Mouse (Mus musculus) liver, embryonic 13.5 days (tissue): ENCODE results near the gene Rab4b. TPM values are rescaled to one million over a fixed set of nuclear protein-coding genes. Genes with fewer than 3 reads are reported as not detected.

Source experiments
- ATAC-seq: fragments of 200-750 bp; cut with Nextera tagmentation; 2 replicates; pipeline ENCODE4 v1.8.0; 2017; ENCODE audit warnings: low read depth, mild to moderate bottlenecking, moderate number of reproducible peaks, moderate library complexity
- DNase-seq: peaks from one replicate; pipeline ENCODE4 v3.0.0; 2022
- H3K27ac ChIP-seq: fragments of 300-500 bp; sonication (generic); 2 replicates; pipeline ENCODE4 v1.5.1; 2015; ENCODE audit warnings: moderate library complexity, mild to moderate bottlenecking, inconsistent platforms
- H3K27me3 ChIP-seq: fragments of 300-500 bp; sonication (generic); 2 replicates; pipeline ENCODE4 v1.6.1; 2015; ENCODE audit warnings: mild to moderate bottlenecking, inconsistent platforms
- H3K36me3 ChIP-seq: fragments of 300-500 bp; sonication (generic); 2 replicates; pipeline ENCODE4 v1.6.1; 2015; ENCODE audit warnings: mild to moderate bottlenecking, inconsistent platforms
- H3K4me1 ChIP-seq: fragments of 300-500 bp; sonication (generic); replicated peaks from 2 replicates; pipeline ENCODE4 v1.6.1; 2015; ENCODE audit warnings: inconsistent platforms
- H3K4me2 ChIP-seq: fragments of 300-500 bp; sonication (generic); 2 replicates; pipeline ENCODE4 v1.6.1; 2015; ENCODE audit warnings: inconsistent platforms, mild to moderate bottlenecking, moderate library complexity
- H3K4me3 ChIP-seq: fragments of 300-500 bp; sonication (generic); replicated peaks from 2 replicates; pipeline ENCODE4 v1.5.1; 2015; ENCODE audit warnings: mild to moderate bottlenecking, inconsistent platforms
- H3K9ac ChIP-seq: fragments of 300-500 bp; sonication (generic); 2 replicates; pipeline ENCODE4 v1.6.1; 2015; ENCODE audit warnings: mild to moderate bottlenecking, inconsistent platforms
- H3K9me3 ChIP-seq: fragments of 300-500 bp; sonication (generic); replicated peaks from 2 replicates; pipeline ENCODE4 v1.6.1; 2016; ENCODE audit warnings: inconsistent platforms
- WGBS: fragments of 180-500 bp; shearing (Covaris S2); methylation state at CpG from one replicate; pipeline ENCODE4 v1.1.7; 2015; ENCODE audit not compliant: insufficient replicate concordance; 5-methylcytosine and 5-hydroxymethylcytosine counted together
- polyA plus RNA-seq: library from polyadenylated mRNA; unstranded; fragments of >200 nt; fragmentation: Nextera tagmentation; extraction: Ambion mirVana; gene quantifications from 2 replicates; pipeline ENCODE4 v1.2.1, GENCODE M21; 2015

Rab4b gene
- polyA plus RNA-seq, 1 experiment from 2014 or later: 28.6 TPM

DNA sequence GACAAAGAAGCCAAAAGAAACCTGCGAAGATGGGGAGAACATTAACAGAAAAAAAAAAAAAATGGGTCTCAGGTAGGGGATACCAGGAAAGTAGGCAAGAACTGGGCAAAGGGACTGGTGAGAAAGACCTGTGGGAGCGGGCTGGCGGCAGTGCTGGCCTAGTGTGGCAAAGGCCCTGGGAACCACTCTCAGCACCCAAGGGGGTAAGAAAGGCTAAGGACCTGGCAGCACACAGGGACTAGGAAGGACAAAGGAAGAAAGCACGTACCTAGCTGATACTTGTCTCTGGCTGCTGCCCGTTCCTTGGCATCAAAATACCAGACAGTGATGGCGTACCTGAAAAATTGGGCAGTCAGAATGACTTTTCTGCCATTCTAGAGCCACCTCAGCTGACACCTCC is 19.4 kb downstream of the Rab4b start:
- peaks cover 52% of the 10 kb centered on the region for H3K36me3 ChIP-seq
- 87% methylated on average over 6 of the region's 6 CpGs for WGBS
- H3K9ac ChIP-seq: no peak overlapping the region
- no peak overlapping the region for H3K4me2 ChIP-seq
- H3K27me3 ChIP-seq: no peaks in the 10 kb centered on the region
- no peak overlapping the region for H3K4me3 ChIP-seq
- DNase-seq: no peak
- ATAC-seq: no peak
- no peaks in the 10 kb centered on the region for H3K9me3 ChIP-seq
- H3K27ac ChIP-seq: no peak overlapping the region
- peaks cover 43% of the 10 kb centered on the region for H3K4me1 ChIP-seq

DNA sequence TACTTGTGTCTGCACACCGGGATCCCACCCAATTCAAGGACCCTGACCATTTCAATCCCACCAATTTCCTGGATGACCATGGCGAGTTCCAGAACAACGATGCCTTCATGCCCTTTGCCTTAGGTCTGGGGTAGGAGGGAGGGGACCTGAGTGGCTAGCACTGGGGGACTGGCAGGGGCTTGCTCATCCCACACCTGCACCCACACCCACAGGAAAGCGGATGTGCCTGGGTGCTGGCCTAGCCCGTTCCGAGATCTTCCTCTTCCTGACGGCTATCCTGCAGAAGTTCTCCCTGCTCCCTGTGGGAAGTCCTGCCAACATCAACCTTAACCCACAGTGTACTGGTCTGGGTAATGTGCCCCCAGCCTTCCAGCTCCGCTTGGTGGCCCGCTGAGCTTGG is 20.5 kb downstream of the Rab4b start:
- Histone ChIP-seq H3K36me3 (peaks cover 41% of the 10 kb centered on the region), H3K9ac (no peak overlapping the region), H3K4me3 (no peak overlapping the region), H3K9me3 (no peaks in the 10 kb centered on the region), H3K27ac (no peak overlapping the region), H3K4me1 (peaks cover 32% of the 10 kb centered on the region), H3K27me3 (no peaks in the 10 kb centered on the region), H3K4me2 (no peak overlapping the region)
- WGBS: 91% methylated on average over 9 of the region's 9 CpGs
- no peak for ATAC-seq
- no peak for DNase-seq

DNA sequence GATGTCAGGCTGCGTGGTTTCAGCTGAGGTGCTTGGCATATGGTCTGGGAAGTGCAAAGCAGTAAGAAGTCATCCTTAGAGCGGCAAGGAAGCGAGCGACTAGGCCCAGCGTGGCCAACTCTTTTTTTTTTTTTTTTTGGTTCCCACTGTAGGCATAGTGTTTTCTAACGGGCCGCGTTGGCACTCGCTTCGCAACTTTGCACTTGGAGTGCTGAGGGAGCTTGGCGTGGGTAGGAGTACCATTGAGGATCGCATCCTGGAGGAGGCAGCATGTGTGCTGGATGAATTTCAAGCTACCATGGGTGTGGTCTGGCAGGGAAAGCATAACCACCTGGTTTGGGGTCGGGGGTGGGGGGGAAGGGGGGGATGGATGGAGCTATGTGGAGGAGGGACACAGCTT is 22.7 kb downstream of the Rab4b start:
- DNase-seq: no peak
- Histone ChIP-seq H3K4me2 (no peak overlapping the region), H3K9ac (no peak overlapping the region), H3K4me1 (peaks cover 11% of the 10 kb centered on the region), H3K4me3 (no peak overlapping the region), H3K36me3 (peaks cover 27% of the 10 kb centered on the region), H3K9me3 (no peaks in the 10 kb centered on the region), H3K27ac (no peak overlapping the region), H3K27me3 (no peaks in the 10 kb centered on the region)
- WGBS: 73% methylated on average over 13 of the region's 13 CpGs
- no peak for ATAC-seq

DNA sequence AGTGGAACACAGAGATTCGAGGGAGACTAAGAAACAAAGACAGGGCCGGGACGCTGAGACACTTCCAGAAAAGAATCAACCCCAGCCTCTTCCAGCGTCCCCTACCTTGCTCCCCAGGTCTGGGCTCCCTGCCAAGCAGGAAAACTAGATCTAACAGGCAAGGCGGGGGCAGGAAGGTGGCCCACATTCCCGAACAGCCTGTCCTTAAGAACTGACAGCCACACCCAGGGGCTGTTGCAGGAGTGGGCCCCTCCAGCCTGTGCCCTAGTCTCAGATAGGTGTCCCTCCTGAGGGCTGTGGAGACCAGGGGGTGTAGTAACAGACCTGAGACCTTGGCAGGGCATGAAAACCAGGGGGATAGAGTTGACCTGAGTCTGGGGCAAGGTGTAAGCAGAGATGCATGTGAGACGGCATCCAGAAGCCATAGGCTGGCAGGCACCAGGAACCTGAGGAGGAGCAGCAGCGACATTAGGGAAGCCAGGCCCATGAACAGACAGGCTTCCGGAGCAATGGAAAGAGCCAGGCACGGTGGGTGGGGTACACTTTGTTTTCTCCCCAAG is 25.4 kb downstream of the Rab4b start, which contains the start of gene Cyp2t4:
Gene Cyp2t4, plus strand, starts transcription at position 510 of the 560 bp plus-strand sequence.
- no peak within 1 kb of the TSS for H3K27ac ChIP-seq
- ATAC-seq (no peak), DNase-seq (no peak)

DNA sequence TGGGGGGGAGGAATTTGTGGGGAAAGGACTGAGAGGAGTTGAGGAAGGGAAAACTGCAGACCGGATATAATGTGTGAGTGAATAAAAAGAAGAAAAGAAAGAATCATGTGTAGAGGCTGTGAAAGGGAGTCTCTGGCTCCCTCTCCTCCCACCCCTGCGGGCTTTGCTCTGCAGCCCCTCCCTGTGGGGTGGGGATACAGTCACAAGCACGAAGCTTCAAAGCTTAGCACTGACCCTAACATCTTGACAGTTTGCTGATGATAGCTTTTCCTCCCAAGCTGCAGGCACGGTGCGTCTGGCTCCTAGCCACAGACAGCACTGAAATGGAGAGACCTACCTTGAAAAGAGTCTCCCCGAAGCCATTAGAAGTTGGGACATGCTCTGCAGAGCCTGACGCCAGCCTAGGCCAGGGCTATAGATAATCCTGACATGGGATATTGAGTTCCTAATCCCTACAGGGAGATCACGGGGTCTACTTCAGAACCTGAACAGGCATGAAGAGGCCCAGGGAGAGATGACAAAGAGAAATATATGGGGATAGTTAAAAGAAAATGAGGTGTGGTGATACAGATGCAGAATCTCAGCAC is 42.2 kb downstream of the Rab4b start:
- Histone ChIP-seq H3K4me2 (no peak overlapping the region), H3K36me3 (no peaks in the 10 kb centered on the region), H3K27me3 (no peaks in the 10 kb centered on the region), H3K9me3 (peaks cover 7% of the 10 kb centered on the region), H3K4me1 (0 out of 2 replicates have a peak, but pooled peaks cover 3% of the 10 kb centered on the region), H3K27ac (no peak overlapping the region), H3K9ac (no peak overlapping the region), H3K4me3 (no peak overlapping the region)
- 48% methylated on average over 8 of the region's 8 CpGs for WGBS
- ATAC-seq (no peak), DNase-seq (no peak)

More for the DNA sequence above, 25.4 kb downstream of the Rab4b start, which contains the start of gene Cyp2t4:
- H3K27me3 ChIP-seq: no peaks in the 10 kb centered on the region
- H3K4me2 ChIP-seq: no peak within 1 kb of the TSS
- H3K9me3 ChIP-seq: no peaks in the 10 kb centered on the region
- H3K4me1 ChIP-seq: no peaks in the 10 kb centered on the region
- H3K9ac ChIP-seq: no peak within 1 kb of the TSS
- peaks cover 12% of the 10 kb centered on the region for H3K36me3 ChIP-seq
- no peak within 1 kb of the TSS for H3K4me3 ChIP-seq
- WGBS: 66% methylated on average over 10 of the region's 10 CpGs

DNA sequence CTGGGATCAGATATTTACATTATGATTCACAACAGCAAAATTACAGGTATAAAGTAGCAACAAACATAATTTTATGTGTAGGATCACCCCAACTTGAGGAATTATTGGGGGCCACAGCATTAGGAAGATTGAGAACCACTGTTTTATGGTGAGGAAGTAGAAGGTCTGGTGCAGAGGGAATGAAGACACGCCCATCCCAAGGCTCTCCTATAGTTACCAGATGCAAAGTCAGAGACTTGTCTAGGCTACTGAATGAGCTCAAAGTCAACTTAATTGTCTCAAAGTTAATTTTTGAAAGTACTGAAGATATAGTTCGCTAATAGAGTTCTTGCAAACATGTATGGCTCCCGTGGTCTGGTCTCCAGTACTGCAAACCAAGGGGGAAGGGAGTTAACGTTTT is 44.9 kb downstream of the Rab4b start:
- no peaks in the 10 kb centered on the region; the same call in 1 of the 2 replicates for H3K9me3 ChIP-seq
- H3K4me3 ChIP-seq: no peak overlapping the region
- ATAC-seq (no peak), DNase-seq (no peak)
- H3K27ac ChIP-seq: no peak overlapping the region
- no peaks in the 10 kb centered on the region for H3K36me3 ChIP-seq
- H3K9ac ChIP-seq: no peak overlapping the region
- 65% methylated on average over 4 of the region's 4 CpGs for WGBS
- 0 out of 2 replicates have a peak, but pooled peaks cover 3% of the 10 kb centered on the region for H3K4me1 ChIP-seq
- H3K4me2 ChIP-seq: no peak overlapping the region
- H3K27me3 ChIP-seq: no peaks in the 10 kb centered on the region

DNA sequence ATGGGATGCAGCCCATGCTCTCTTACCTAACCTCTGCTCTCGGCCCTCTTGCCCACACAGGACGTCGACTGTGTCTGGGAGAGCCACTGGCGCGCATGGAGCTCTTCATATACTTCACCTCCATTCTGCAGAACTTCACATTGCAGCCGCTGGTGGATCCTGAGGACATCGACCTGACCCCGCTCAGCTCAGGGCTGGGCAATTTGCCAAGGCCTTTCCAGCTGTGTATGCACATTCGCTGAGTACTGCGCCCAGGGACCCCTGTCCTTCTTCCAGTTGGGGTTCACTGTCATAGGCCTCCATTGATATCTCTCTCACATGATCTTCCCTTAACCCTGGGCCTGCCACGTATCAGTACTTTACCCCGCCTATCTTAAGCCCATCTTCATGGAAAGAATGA is 45.5 kb downstream of the Rab4b start:
- DNase-seq: no peak
- Histone ChIP-seq H3K9me3 (no peaks in the 10 kb centered on the region; the same call in 1 of the 2 replicates), H3K27me3 (no peaks in the 10 kb centered on the region), H3K4me1 (0 out of 2 replicates have a peak, but pooled peaks cover 3% of the 10 kb centered on the region), H3K4me2 (no peak overlapping the region), H3K4me3 (no peak overlapping the region), H3K27ac (no peak overlapping the region), H3K36me3 (no peaks in the 10 kb centered on the region), H3K9ac (no peak overlapping the region)
- 54% methylated on average over 12 of the region's 12 CpGs for WGBS
- ATAC-seq: peak; percentile 26; the same call in 1 of the 2 replicates

DNA sequence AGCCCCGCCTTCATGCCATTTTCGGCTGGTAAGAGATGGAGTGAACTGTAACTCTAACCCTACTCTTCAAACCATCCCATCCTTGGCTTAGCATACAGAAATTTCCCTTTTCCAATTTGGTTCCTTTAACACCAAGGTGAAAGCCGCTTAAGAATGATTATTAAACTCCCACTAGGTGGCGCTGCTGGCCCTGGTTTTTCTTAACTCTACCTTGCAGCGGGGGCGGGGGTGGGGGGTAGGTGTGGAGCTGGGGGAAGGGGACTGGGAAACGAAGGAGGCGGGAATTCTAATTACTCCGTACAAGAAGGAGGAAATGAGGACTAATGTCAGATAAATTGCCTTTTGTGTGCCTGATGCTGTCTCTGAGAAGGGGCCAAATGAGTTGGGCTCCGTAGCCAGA is 46.1 kb downstream of the Rab4b start:
- 12% methylated on average over 10 of the region's 10 CpGs for WGBS
- ATAC-seq: no peak

DNA sequence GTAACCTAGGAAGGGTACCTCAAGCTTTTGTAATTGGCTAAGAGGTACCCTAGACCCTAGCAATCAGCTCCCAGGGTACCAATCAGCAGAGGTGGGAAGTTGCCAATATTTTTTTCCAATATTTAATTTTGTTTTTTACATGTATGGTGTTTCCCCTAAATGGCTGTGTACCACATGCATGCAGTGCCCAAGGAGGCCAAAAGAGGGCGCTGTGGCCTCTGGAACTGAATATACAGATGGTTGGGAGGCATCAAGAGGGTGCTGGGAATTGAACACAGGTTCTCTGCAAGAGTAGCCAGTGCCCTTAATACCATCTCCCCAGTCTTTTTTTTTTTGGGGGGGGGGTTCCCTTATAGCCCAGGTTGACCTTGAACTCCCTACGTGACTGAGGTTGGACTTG is 47.3 kb downstream of the Rab4b start:
- WGBS: 53% methylated on average over 2 of the region's 2 CpGs
- no peak for ATAC-seq

More for the DNA sequence above, 46.1 kb downstream of the Rab4b start:
- no peak overlapping the region for H3K4me3 ChIP-seq
- no peak overlapping the region for H3K4me2 ChIP-seq
- no peaks in the 10 kb centered on the region for H3K36me3 ChIP-seq
- H3K4me1 ChIP-seq: 0 out of 2 replicates have a peak, but pooled peaks cover 3% of the 10 kb centered on the region
- no peaks in the 10 kb centered on the region for H3K27me3 ChIP-seq
- no peak for DNase-seq
- no peaks in the 10 kb centered on the region; the same call in 1 of the 2 replicates for H3K9me3 ChIP-seq
- H3K9ac ChIP-seq: no peak overlapping the region
- H3K27ac ChIP-seq: no peak overlapping the region

DNA sequence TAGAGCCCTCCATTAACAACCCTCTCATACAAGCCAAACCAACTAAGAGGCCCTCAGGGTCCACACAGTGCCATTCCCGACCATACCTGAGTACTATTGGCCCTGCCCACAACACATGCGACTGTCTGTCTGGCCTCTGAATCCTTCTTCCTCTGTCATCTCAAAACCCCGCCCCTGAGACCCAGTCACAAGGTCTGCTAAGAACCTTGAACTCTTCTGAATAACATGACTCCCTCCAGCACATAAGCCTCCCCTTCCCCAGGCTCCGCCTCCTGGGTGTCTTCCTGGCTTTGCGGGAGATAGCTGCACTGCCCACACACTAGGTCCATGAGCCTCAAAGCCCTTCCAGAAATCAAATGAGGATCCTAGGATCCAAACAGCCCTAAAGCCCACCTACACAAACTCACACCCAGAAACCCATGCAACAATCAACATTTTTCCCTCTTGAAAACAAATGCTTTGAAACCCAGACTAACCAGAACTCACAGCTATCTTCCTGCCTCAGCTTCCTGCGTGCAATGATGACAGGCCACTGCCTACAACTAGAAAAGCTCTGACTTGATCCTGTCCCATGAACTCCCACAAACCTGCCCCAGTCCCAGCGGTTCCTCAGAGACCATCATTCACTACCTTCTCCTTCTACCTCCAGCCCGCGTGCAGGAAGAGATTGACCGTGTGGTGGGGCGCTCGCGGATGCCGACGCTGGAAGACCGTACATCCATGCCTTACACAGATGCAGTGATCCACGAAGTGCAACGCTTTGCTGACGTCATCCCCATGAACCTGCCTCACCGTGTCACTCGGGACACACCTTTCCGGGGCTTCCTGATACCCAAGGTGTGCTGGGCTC is 48.0 kb downstream of the Rab4b start:
- ATAC-seq (no peak), DNase-seq (no peak)
- H3K9ac ChIP-seq: no peak overlapping the region
- no peak overlapping the region for H3K27ac ChIP-seq
- H3K4me3 ChIP-seq: no peak overlapping the region
- WGBS: 73% methylated on average over 22 of the region's 22 CpGs
- no peaks in the 10 kb centered on the region for H3K27me3 ChIP-seq
- H3K9me3 ChIP-seq: no peaks in the 10 kb centered on the region; the same call in 1 of the 2 replicates
- no peak overlapping the region for H3K4me2 ChIP-seq
- H3K4me1 ChIP-seq: 0 out of 2 replicates have a peak, but pooled peaks cover 3% of the 10 kb centered on the region
- no peaks in the 10 kb centered on the region for H3K36me3 ChIP-seq

More for the DNA sequence above, 47.3 kb downstream of the Rab4b start:
- Histone ChIP-seq H3K4me3 (no peak overlapping the region), H3K9ac (no peak overlapping the region), H3K27me3 (no peaks in the 10 kb centered on the region), H3K4me2 (no peak overlapping the region), H3K27ac (no peak overlapping the region), H3K9me3 (no peaks in the 10 kb centered on the region; the same call in 1 of the 2 replicates), H3K4me1 (0 out of 2 replicates have a peak, but pooled peaks cover 3% of the 10 kb centered on the region), H3K36me3 (no peaks in the 10 kb centered on the region)
- DNase-seq: no peak

DNA sequence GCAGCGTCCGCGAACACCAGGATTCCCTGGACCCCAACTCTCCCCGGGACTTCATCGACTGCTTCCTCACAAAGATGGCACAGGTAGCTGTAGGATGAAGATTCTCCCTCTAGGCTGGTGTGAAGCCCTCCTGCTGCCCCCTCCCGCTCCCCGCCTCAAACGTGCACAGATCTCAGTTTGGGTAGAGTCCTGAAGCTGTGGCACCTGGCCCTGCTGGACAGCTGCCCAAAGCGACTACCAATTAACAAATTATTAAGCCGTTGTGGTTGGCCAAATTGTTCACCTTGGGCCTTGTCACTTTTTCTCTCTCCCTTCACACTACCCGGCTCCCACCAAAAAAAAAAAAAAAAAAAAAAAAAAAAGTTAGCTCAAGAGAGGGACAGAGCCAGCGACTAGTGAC is 48.9 kb downstream of the Rab4b start:
- ATAC-seq: no peak
- WGBS: 75% methylated on average over 12 of the region's 12 CpGs
- H3K4me3 ChIP-seq: no peak overlapping the region
- H3K9me3 ChIP-seq: no peaks in the 10 kb centered on the region; the same call in 1 of the 2 replicates
- no peaks in the 10 kb centered on the region for H3K27me3 ChIP-seq
- no peak overlapping the region for H3K27ac ChIP-seq
- no peak for DNase-seq
- no peak overlapping the region for H3K4me2 ChIP-seq
- 0 out of 2 replicates have a peak, but pooled peaks cover 3% of the 10 kb centered on the region for H3K4me1 ChIP-seq
- no peaks in the 10 kb centered on the region for H3K36me3 ChIP-seq
- no peak overlapping the region for H3K9ac ChIP-seq
